Mouse (Mus musculus): ENCODE results near the gene 2010300C02Rik.

DNA sequence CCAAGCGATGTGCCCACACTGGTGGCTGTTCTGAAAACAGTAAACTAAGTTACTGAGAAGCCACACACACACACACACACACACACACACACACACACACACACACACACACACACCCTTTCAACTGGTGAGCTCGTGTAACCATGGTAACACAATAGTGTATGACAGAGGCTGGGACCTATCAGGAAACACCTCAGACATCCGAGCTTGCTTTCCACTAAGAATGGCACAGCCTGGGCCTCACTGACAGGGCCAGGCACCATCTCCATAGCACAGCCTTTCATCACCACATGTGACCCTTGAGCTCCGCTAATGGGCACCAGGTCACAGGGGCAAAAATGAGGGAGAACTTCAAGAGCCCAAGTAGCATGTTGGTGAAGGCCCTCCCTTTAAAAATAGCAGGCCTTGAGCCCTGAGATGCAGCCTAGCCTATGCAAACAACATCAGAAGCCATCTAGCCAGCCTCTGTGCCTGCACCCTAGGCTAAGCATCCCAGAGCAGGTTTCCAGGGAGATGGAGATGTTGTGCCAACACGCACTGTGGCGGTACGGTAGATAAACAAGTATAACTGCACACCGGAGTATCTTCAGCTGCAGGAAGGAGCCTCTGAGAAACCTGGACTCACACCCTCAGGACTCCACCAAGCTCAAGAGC is 21.6 kb downstream of the 2010300C02Rik start:
- TF ChIP-seq FLI1 (IDR thresholded peaks at IDR 0.05; ENCODE audit: low read length) (no peak), GATA1 (IDR thresholded peaks at IDR 0.05; ENCODE audit: borderline replicate concordance, low read length) (no peak)
